Mouse (Mus musculus): Measurements from ENCODE around the gene Me3. TPM values are rescaled to one million over a fixed set of nuclear protein-coding genes. Genes with fewer than 3 reads are reported as not detected.

Me3 gene
- polyA plus RNA-seq, 1 experiment: 2.1 TPM

DNA sequence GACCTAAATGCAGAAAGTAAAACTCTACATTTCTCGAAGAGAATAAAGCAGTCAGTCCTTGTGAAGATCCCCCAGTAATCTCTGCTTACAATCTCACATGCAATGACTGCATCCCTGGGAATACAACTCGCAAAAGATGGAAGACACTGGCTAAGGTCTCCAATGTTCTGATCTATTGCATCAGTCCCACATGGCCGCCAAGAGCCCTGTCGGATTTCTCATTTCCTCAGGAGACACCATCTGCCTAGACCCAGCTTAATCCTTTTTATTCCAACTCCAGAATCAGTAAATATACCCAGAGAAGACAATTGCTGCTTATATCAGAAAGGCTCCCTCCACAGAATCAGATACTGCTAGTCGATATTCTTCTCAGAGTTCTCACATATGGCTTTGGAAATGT is 220.9 kb downstream of the Me3 start:
- TF ChIP-seq MAX (IDR thresholded peaks at IDR 0.05) (no peak), CEBPB (IDR thresholded peaks at IDR 0.05; ENCODE audit: low read depth) (no peak)
- H3ac ChIP-seq (ENCODE audit: control insufficient read depth, insufficient read length, low read depth): no peak overlapping the region
- no peak overlapping the region for H3K4me3 ChIP-seq (ENCODE audit: insufficient read depth, poor library complexity, severe bottlenecking)
- no peaks in the 10 kb centered on the region for H3K79me2 ChIP-seq (ENCODE audit: control insufficient read depth, insufficient read depth)
- H3K27me3 ChIP-seq (ENCODE audit: control insufficient read depth, insufficient read depth, insufficient read length): no peaks in the 10 kb centered on the region
- H3K36me3 ChIP-seq (ENCODE audit: control insufficient read depth, insufficient read depth): no peaks in the 10 kb centered on the region
- no peaks in the 10 kb centered on the region for H3K79me3 ChIP-seq (ENCODE audit: low read depth)

DNA sequence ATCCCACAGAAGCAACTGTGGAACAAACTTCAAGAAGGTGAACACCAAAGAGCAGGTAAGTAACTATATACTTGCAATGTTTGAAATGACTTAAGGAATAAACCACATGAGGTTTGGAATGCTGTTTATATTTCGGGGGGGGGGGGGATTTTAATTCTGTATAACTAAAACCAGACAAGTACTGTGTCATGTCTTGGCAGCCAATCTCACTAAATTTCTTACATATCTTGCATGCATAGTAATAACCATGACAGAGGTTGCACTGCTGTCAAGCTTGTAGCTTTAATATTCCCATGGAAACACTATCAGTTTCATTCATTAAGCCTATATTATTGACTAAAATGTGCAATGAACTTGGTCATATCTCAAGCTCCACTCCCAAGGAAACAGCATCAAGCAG is 223.0 kb downstream of the Me3 start:
- H3ac ChIP-seq (ENCODE audit: control insufficient read depth, insufficient read length, low read depth): no peak overlapping the region
- no peak overlapping the region for H3K4me3 ChIP-seq (ENCODE audit: insufficient read depth, poor library complexity, severe bottlenecking)
- no peak for TF ChIP-seq FOSL1 (IDR thresholded peaks at IDR 0.05; ENCODE audit: insufficient read depth, low read length, poor library complexity, severe bottlenecking)
- no peak for TF ChIP-seq CTCF (IDR thresholded peaks at IDR 0.05; ENCODE audit: control insufficient read depth, insufficient read depth, insufficient read length)
- no peak for TF ChIP-seq MAX (IDR thresholded peaks at IDR 0.05)
- TF ChIP-seq MYOD1 (IDR thresholded peaks at IDR 0.05; ENCODE audit: control insufficient read depth, insufficient read length, low read depth): no peak
- TF ChIP-seq CEBPB (IDR thresholded peaks at IDR 0.05; ENCODE audit: low read depth): no peak
- no peak for TF ChIP-seq MYOG (IDR thresholded peaks at IDR 0.05; ENCODE audit: control insufficient read depth, extremely low read depth, insufficient read length)
- TF ChIP-seq USF1 (IDR thresholded peaks at IDR 0.05; ENCODE audit: low read depth): no peak
- no peaks in the 10 kb centered on the region for H3K36me3 ChIP-seq (ENCODE audit: control insufficient read depth, insufficient read depth)
- no peaks in the 10 kb centered on the region for H3K27me3 ChIP-seq (ENCODE audit: control insufficient read depth, insufficient read depth, insufficient read length)
- no peaks in the 10 kb centered on the region for H3K79me3 ChIP-seq (ENCODE audit: low read depth)
- no peaks in the 10 kb centered on the region for H3K79me2 ChIP-seq (ENCODE audit: control insufficient read depth, insufficient read depth)

DNA sequence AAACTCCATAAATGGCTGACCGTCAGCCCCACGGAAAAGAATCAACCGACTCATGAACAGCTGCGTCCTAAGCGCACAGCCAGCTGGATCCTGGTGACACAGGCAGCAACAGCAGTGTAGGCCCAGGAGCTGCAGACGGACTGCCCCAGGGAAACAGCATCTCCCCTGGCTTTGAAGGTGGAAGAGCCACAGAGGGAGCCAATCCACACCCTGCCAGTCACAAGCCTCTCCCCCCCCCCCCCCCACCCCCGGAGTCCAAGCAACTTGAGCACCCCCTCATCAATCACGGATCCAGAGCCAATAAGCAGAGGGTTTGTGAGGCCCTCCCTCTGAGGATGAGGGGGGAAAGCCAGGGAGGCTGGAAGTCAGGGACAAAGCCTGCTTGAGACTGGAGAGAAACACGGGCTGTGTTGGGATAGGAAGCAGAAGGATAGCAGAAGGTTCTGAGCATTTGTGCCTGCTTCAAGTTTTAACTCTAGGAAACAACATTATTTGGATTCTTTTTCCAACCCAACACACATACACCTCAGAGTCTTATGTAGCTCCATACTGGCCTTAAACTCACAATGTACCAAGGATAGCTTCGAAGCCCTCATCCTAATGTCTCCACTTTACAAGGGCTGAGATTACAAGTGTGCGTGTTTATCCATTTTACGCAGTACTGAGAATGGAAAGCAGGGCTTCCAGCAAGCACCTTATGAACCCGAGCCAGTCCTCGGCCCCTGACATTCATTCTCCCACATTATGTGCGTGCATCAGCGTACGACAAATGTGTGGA is 224.4 kb downstream of the Me3 start:
- no peak overlapping the region for H3K4me3 ChIP-seq (ENCODE audit: insufficient read depth, poor library complexity, severe bottlenecking)
- no peak for TF ChIP-seq USF1 (IDR thresholded peaks at IDR 0.05; ENCODE audit: low read depth)
- H3K79me2 ChIP-seq (ENCODE audit: control insufficient read depth, insufficient read depth): no peaks in the 10 kb centered on the region
- H3K79me3 ChIP-seq (ENCODE audit: low read depth): no peaks in the 10 kb centered on the region
- H3K36me3 ChIP-seq (ENCODE audit: control insufficient read depth, insufficient read depth): no peaks in the 10 kb centered on the region
- H3ac ChIP-seq (ENCODE audit: control insufficient read depth, insufficient read length, low read depth): no peak overlapping the region
- no peaks in the 10 kb centered on the region for H3K27me3 ChIP-seq (ENCODE audit: control insufficient read depth, insufficient read depth, insufficient read length)

DNA sequence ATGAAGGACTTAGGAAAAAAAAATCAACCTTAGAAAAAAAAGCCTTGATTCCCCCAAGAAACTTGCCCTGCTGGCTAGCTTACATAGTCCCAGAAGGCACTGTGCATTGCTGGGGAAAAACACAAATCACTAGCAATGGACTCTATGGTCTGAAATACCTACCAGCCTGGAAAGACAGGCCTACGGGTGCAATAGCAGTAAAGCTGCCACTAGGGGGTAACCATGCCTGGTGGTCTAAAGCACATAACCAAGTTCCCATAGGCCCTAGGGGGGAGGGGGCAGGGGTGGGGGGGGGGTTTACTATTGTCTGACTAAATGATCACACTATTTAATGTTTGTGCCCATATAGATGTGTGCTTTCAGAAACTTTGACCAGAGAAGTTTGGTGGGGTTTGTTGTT is 232.6 kb downstream of the Me3 start:
- Histone ChIP-seq H3K27me3 (ENCODE audit: control insufficient read depth, insufficient read depth, insufficient read length) (no peaks in the 10 kb centered on the region), H3K79me3 (ENCODE audit: low read depth) (no peaks in the 10 kb centered on the region), H3K4me3 (ENCODE audit: insufficient read depth, poor library complexity, severe bottlenecking) (no peak overlapping the region), H3ac (ENCODE audit: control insufficient read depth, insufficient read length, low read depth) (no peak overlapping the region), H3K36me3 (ENCODE audit: control insufficient read depth, insufficient read depth) (no peaks in the 10 kb centered on the region), H3K79me2 (ENCODE audit: control insufficient read depth, insufficient read depth) (no peaks in the 10 kb centered on the region)
- TF ChIP-seq USF1 (IDR thresholded peaks at IDR 0.05; ENCODE audit: low read depth) (no peak), MAX (IDR thresholded peaks at IDR 0.05) (no peak), MYOD1 (IDR thresholded peaks at IDR 0.05; ENCODE audit: control insufficient read depth, insufficient read length, low read depth) (no peak), CEBPB (IDR thresholded peaks at IDR 0.05; ENCODE audit: low read depth) (no peak), FOSL1 (IDR thresholded peaks at IDR 0.05; ENCODE audit: insufficient read depth, low read length, poor library complexity, severe bottlenecking) (no peak), CTCF (IDR thresholded peaks at IDR 0.05; ENCODE audit: control insufficient read depth, insufficient read depth, insufficient read length) (no peak), MYOG (IDR thresholded peaks at IDR 0.05; ENCODE audit: control insufficient read depth, extremely low read depth, insufficient read length) (no peak)

DNA sequence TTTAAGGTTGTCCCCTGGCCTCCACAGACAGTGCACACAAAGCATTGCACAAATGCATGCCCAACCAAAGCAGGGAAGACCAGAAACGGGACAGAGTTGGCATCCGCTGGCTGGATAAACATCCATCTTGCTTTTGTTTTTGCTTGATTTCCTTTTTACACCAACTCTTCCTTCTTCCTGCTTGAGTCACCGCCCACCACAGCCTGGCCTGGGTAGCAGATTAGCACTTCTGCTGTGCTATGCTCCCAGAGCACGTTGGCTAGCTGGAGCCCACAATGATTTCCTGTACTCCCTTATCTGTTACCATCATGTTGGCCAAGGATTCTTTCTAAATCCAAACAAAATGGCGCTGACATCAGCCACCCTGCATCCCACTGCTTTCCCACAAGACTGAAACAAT is 235.0 kb downstream of the Me3 start:
- no peaks in the 10 kb centered on the region for H3K79me2 ChIP-seq (ENCODE audit: control insufficient read depth, insufficient read depth)
- H3K27me3 ChIP-seq (ENCODE audit: control insufficient read depth, insufficient read depth, insufficient read length): no peaks in the 10 kb centered on the region
- H3K36me3 ChIP-seq (ENCODE audit: control insufficient read depth, insufficient read depth): no peaks in the 10 kb centered on the region
- H3K4me3 ChIP-seq (ENCODE audit: insufficient read depth, poor library complexity, severe bottlenecking): no peak overlapping the region
- H3K79me3 ChIP-seq (ENCODE audit: low read depth): no peaks in the 10 kb centered on the region
- H3ac ChIP-seq (ENCODE audit: control insufficient read depth, insufficient read length, low read depth): no peak overlapping the region
- TF ChIP-seq MYOG (IDR thresholded peaks at IDR 0.05; ENCODE audit: control insufficient read depth, extremely low read depth, insufficient read length): no peak
- TF ChIP-seq USF1 (IDR thresholded peaks at IDR 0.05; ENCODE audit: low read depth): no peak
- TF ChIP-seq CEBPB (IDR thresholded peaks at IDR 0.05; ENCODE audit: low read depth): no peak
- no peak for TF ChIP-seq MYOD1 (IDR thresholded peaks at IDR 0.05; ENCODE audit: control insufficient read depth, insufficient read length, low read depth)
- no peak for TF ChIP-seq CTCF (IDR thresholded peaks at IDR 0.05; ENCODE audit: control insufficient read depth, insufficient read depth, insufficient read length)
- no peak for TF ChIP-seq MAX (IDR thresholded peaks at IDR 0.05)
- TF ChIP-seq FOSL1 (IDR thresholded peaks at IDR 0.05; ENCODE audit: insufficient read depth, low read length, poor library complexity, severe bottlenecking): no peak

DNA sequence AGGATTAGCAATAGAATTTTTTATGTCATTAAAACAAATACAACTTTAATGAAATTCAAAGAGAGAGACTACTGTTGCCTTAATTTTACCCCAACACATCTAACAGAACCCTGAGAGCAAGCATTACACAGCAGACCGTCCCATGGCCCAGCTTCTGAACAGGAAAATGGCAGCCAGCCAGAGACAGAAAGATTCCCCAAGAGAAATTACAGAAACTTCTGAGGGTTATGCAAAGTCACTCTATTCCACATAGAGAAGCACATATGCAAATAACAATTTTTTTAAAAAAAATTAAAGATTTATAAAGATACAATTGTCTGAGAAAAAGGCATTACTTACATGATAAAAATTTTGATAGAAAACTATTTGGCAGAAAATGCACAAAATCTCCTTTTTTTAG is 247.5 kb downstream of the Me3 start:
- no peaks in the 10 kb centered on the region for H3K79me3 ChIP-seq (ENCODE audit: low read depth)
- no peak overlapping the region for H3ac ChIP-seq (ENCODE audit: control insufficient read depth, insufficient read length, low read depth)
- H3K36me3 ChIP-seq (ENCODE audit: control insufficient read depth, insufficient read depth): no peaks in the 10 kb centered on the region
- no peaks in the 10 kb centered on the region for H3K27me3 ChIP-seq (ENCODE audit: control insufficient read depth, insufficient read depth, insufficient read length)
- TF ChIP-seq CEBPB (IDR thresholded peaks at IDR 0.05; ENCODE audit: low read depth) (no peak), CTCF (IDR thresholded peaks at IDR 0.05; ENCODE audit: control insufficient read depth, insufficient read depth, insufficient read length) (no peak), FOSL1 (IDR thresholded peaks at IDR 0.05; ENCODE audit: insufficient read depth, low read length, poor library complexity, severe bottlenecking) (no peak), MYOD1 (IDR thresholded peaks at IDR 0.05; ENCODE audit: control insufficient read depth, insufficient read length, low read depth) (no peak), MAX (IDR thresholded peaks at IDR 0.05) (no peak), USF1 (IDR thresholded peaks at IDR 0.05; ENCODE audit: low read depth) (no peak), MYOG (IDR thresholded peaks at IDR 0.05; ENCODE audit: control insufficient read depth, extremely low read depth, insufficient read length) (no peak)
- no peak overlapping the region for H3K4me3 ChIP-seq (ENCODE audit: insufficient read depth, poor library complexity, severe bottlenecking)
- no peaks in the 10 kb centered on the region for H3K79me2 ChIP-seq (ENCODE audit: control insufficient read depth, insufficient read depth)
